Mouse (Mus musculus): ENCODE data around the gene 4930435E12Rik. TPM values are rescaled to one million over a fixed set of nuclear protein-coding genes. Genes with fewer than 3 reads are reported as not detected.

Gene 4930435E12Rik
- polyA plus RNA-seq, 1 experiment from 2014 or later = not detected

DNA sequence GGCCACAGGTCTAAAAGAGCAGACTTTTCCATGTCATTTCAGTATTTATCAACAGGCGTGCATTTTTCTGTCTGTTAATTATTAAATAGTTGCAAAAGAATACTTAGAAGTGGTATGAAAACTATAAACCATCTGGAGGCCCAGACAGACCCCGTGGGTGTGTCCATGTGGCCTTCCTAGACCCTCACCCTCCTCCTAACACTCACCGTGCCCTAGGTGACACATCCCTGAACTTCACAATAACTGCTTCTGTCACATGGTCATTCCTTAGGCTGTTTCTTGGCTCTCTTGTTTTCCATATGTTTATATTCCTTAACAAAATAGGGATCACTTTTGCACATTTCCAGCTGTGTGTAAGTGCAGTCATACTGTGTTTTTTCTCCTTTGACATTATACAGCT, 61.9 kb downstream of the 4930435E12Rik start:
- H3K9me3 ChIP-seq = no peaks in the 10 kb centered on the region
- H3K4me1 ChIP-seq = no peaks in the 10 kb centered on the region
- H3K27me3 ChIP-seq (replicated peaks; ENCODE audit: low read depth, poor library complexity, severe bottlenecking) = no peaks in the 10 kb centered on the region
- H3K4me3 ChIP-seq = no peak overlapping the region
- H3K27ac ChIP-seq (replicated peaks) = no peak overlapping the region
- no peak for DNase-seq (ENCODE audit: low spot score)
- peaks cover 48% of the 10 kb centered on the region for H3K36me3 ChIP-seq (replicated peaks)
- 73% methylated on average over 3 of the region's 3 CpGs for WGBS

DNA sequence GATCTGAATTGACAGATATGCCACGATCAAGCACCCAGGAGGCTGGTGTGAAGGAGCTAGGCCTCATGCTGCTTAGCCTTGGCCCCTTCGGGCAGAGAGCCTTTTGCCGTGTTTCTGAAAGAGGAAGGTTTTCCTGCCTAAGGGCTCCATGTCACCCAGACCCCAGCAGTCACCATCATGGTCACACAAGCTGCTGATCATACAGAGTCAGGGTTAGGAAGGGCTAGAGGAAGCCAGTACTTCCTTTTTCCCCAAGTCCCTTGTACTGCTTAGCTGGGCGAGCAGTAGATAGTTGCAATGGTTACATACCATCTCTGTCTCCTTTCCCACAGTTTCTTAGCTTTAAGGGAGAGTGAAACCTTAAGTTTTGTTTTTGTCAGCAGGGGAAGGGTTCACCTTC, 65.0 kb downstream of the 4930435E12Rik start:
- peaks cover 66% of the 10 kb centered on the region for H3K36me3 ChIP-seq (replicated peaks)
- no peak overlapping the region for H3K27ac ChIP-seq (replicated peaks)
- WGBS = 80% methylated on average over 4 of the region's 4 CpGs
- no peaks in the 10 kb centered on the region for H3K9me3 ChIP-seq
- H3K4me1 ChIP-seq = peaks cover 11% of the 10 kb centered on the region
- H3K27me3 ChIP-seq (replicated peaks; ENCODE audit: low read depth, poor library complexity, severe bottlenecking) = no peaks in the 10 kb centered on the region
- H3K4me3 ChIP-seq = no peak overlapping the region
- DNase-seq (ENCODE audit: low spot score) = no peak

DNA sequence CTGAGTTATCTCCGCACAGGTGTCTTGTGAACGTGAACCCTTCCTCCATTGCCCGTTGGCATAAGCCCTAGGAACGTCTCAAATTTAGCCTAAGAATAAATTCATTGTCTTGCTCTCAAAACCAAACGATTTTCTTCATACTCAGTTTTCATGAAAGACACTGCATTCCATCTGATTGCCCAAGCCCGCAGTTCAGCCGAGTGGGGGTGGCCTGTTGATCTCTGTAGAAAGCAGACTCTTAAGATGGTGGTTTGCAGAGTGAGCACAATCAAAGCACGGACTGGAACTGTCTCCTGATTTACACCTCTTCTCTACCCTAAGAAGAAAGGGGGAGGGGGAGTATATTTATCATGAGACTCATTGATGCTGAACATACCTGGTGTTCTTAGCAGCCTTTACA, 66.1 kb downstream of the 4930435E12Rik start:
- Histone ChIP-seq H3K36me3 (replicated peaks) (peaks cover 66% of the 10 kb centered on the region), H3K9me3 (no peaks in the 10 kb centered on the region), H3K27ac (replicated peaks) (no peak overlapping the region), H3K4me1 (peaks cover 21% of the 10 kb centered on the region), H3K4me3 (no peak overlapping the region), H3K27me3 (replicated peaks; ENCODE audit: low read depth, poor library complexity, severe bottlenecking) (no peaks in the 10 kb centered on the region)
- 85% methylated on average over 8 of the region's 8 CpGs for WGBS
- DNase-seq (ENCODE audit: low spot score) = no peak

Other genes with a start within 250 kb of the 4930435E12Rik start
- 9.6 and 12.0 TPM in 2 replicates for gene Arhgap31, start 115.5 kb downstream of the 4930435E12Rik start, polyA plus RNA-seq (2016; fragmentation: Nextera tagmentation; extraction: Ambion mirVana)
- gene B4galt4, start 86.5 kb downstream of the 4930435E12Rik start, polyA plus RNA-seq (2016; fragmentation: Nextera tagmentation; extraction: Ambion mirVana) = 26.2 and 27.8 TPM in 2 replicates
- gene Upk1b, start 28.4 kb downstream of the 4930435E12Rik start, polyA plus RNA-seq (2016; fragmentation: Nextera tagmentation; extraction: Ambion mirVana) = 1.2 and 1.4 TPM in 2 replicates
- 0.90 and 1.6 TPM in 2 replicates for gene Igsf11, start 63.9 kb upstream of the 4930435E12Rik start, polyA plus RNA-seq (2016; fragmentation: Nextera tagmentation; extraction: Ambion mirVana)

Data from embryonic facial prominence, embryonic 10.5 days (tissue).